Mouse (Mus musculus) embryonic fibroblast, embryonic 13.5 days (primary cell): Measurements from ENCODE around the gene Nudt10.
"Not testable (repeated sequence)": the region's sequence is repeated elsewhere in the genome, so short reads cannot be mapped to it uniquely, and the experiment has no call there.

Experiments used
- CTCF ChIP-seq: IDR thresholded peaks from 2 replicates; pipeline ENCODE4 v1.5.1; 2011; ENCODE audit warnings: mild to moderate bottlenecking, control low read depth, low read length, moderate library complexity, borderline replicate concordance; ENCODE audit not compliant: insufficient read depth
- POLR2A ChIP-seq: IDR thresholded peaks from 2 replicates; pipeline ENCODE4 v1.6.1; 2011; ENCODE audit warnings: low read depth, mild to moderate bottlenecking, control low read depth, low read length, moderate library complexity

- TF ChIP-seq CTCF, POLR2A: not testable (repeated sequence)
Measured at GRCm38 (mm10) chrX:6172823-6173640, at the start of gene Nudt10.
